13 mouse cellular contexts compared by ENCODE assay signal in the genomic region with DNA sequence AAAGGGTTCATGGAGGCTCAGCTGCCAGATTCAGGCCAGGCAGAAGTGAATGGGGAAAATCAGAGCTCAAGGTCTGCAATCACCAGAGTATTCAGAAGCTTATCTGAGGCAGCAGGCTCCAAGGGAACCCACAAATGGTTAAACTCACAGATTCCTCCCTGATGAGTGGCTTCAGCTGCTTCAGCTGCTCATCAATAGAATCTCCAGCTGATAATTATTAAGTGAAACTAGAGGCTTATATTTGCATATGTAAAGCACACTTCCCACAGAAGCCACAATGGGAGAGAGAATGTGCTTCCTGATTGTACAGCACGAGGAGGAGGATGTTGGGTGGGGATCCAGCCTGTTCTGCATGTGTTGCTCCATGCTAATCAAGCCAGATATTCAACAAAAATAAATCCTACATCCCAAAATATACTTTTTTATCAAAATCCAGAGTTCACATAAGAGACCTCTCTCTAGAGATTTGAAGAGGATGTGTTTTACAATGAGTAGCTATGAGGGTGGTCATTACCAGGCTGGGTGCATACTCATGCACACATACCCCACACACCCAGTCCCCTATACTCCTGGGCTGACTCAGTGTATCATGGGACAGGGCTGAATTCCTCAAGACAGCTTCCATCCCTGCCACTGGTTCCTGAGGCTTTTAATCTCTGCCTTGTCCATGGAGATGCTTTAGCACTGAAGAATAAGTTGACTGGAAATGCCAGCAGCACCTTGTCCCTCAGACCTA.
DNase-seq lines count a peak whose midpoint lies in the region; ATAC-seq and TF ChIP-seq lines count a peak whose summit lies in the region.
"Had no signal": no experiment of that assay in that cellular context is flagged by ENCODE, and none has a peak within 500 bp of the region (broad histone marks: within the 10 kb centered on the region; RNA-seq: fewer than 3 reads in every experiment).

No protein-coding gene starts in this region.

- H3K36me3 ChIP-seq in midbrain, embryonic 11.5 days (ENCODE audit: control insufficient read depth, insufficient read depth, low read length): no peaks in the 10 kb centered on the region
- H3K36me3 ChIP-seq in midbrain, embryonic 10.5 days: no peaks in the 10 kb centered on the region
- no peaks in the 10 kb centered on the region for H3K36me3 ChIP-seq in forebrain, embryonic 13.5 days (ENCODE audit: poor library complexity, severe bottlenecking)
- H3K36me3 ChIP-seq: liver, embryonic 15.5 days had no signal

- H3K9ac ChIP-seq in midbrain, embryonic 11.5 days (ENCODE audit: low read length): no peak overlapping the region
- H3K9ac ChIP-seq in forebrain, embryonic 13.5 days: no peak overlapping the region
- H3K9ac ChIP-seq: liver, embryonic 15.5 days had no signal

- no peaks in the 10 kb centered on the region for H3K27me3 ChIP-seq in midbrain, embryonic 11.5 days (ENCODE audit: control insufficient read depth, insufficient read depth, low read length)
- H3K27me3 ChIP-seq in midbrain, embryonic 10.5 days (ENCODE audit: low read depth, poor library complexity, severe bottlenecking): no peaks in the 10 kb centered on the region
- H3K27me3 ChIP-seq in forebrain, embryonic 13.5 days: no peaks in the 10 kb centered on the region
- H3K27me3 ChIP-seq: liver, embryonic 15.5 days had no signal

- no peak for DNase-seq in midbrain, embryonic 11.5 days (ENCODE audit: low spot score, missing footprints)
- DNase-seq in midbrain, embryonic 10.5 days (ENCODE audit: low spot score): no peak
- DNase-seq in layer of hippocampus, adult 2 months (ENCODE audit: low spot score in 2 of 2): peak; percentile 33 to 60
- DNase-seq in telencephalon, adult 2 months (ENCODE audit: low read depth, low spot score): peak; percentile 66
- no peak for DNase-seq in gastrocnemius, adult 18-20 months (ENCODE audit: low spot score)
- no peak for DNase-seq in T-cell, adult 2 months (ENCODE audit: low spot score)
- DNase-seq: adrenal gland, adult 2 months; kidney, postnatal 10 days; lung, postnatal 36 days; thymus, postnatal 4 days had no signal

- H3K4me3 ChIP-seq in midbrain, embryonic 11.5 days (ENCODE audit: low read depth, low read length): no peak overlapping the region
- no peak overlapping the region for H3K4me3 ChIP-seq in midbrain, embryonic 10.5 days
- H3K4me3 ChIP-seq in forebrain, embryonic 13.5 days: no peak overlapping the region
- H3K4me3 ChIP-seq in layer of hippocampus, adult 2 months: no peak overlapping the region
- H3K4me3 ChIP-seq: liver, embryonic 15.5 days had no signal

- H3K4me1 ChIP-seq in midbrain, embryonic 11.5 days (ENCODE audit: control insufficient read depth, insufficient read depth, low read length): no peaks in the 10 kb centered on the region
- H3K4me1 ChIP-seq in midbrain, embryonic 10.5 days: no peaks in the 10 kb centered on the region
- H3K4me1 ChIP-seq in forebrain, embryonic 13.5 days: peaks cover 18% of the 10 kb centered on the region
- H3K4me1 ChIP-seq: liver, embryonic 15.5 days had no signal

- no peak overlapping the region for H3K4me2 ChIP-seq in midbrain, embryonic 11.5 days
- H3K4me2 ChIP-seq in forebrain, embryonic 13.5 days: no peak overlapping the region
- H3K4me2 ChIP-seq: liver, embryonic 15.5 days had no signal

- no peak for TF ChIP-seq CTCF in layer of hippocampus, adult 2 months (conservative IDR thresholded peaks at IDR 0.05)

- ATAC-seq in midbrain, embryonic 11.5 days (ENCODE audit: low FRiP score): peak; percentile 58; the same call in 1 of the 2 replicates
- ATAC-seq in forebrain, embryonic 13.5 days: peak; percentile 92
- ATAC-seq: inflammation-experienced regulatory T-cells, adult 6 months had no signal

- WGBS in midbrain, embryonic 11.5 days: 16% methylated on average over 1 of the region's 1 CpGs
- WGBS in midbrain, embryonic 10.5 days: 39% methylated on average over 1 of the region's 1 CpGs
- 5% methylated on average over 1 of the region's 1 CpGs for WGBS in forebrain, embryonic 13.5 days

- no peak overlapping the region for H3K27ac ChIP-seq in midbrain, embryonic 11.5 days (ENCODE audit: low read depth, low read length)
- no peak overlapping the region for H3K27ac ChIP-seq in midbrain, embryonic 10.5 days (replicated peaks)
- H3K27ac ChIP-seq in forebrain, embryonic 13.5 days: peak overlapping the region; percentile 80
- peak overlapping the region; percentile 83 for H3K27ac ChIP-seq in layer of hippocampus, adult 2 months
- H3K27ac ChIP-seq: liver, embryonic 15.5 days had no signal

- no peaks in the 10 kb centered on the region for H3K9me3 ChIP-seq in midbrain, embryonic 11.5 days (ENCODE audit: control insufficient read depth, low read length)
- no peaks in the 10 kb centered on the region for H3K9me3 ChIP-seq in midbrain, embryonic 10.5 days (replicated peaks)
- H3K9me3 ChIP-seq in forebrain, embryonic 13.5 days (replicated peaks): no peaks in the 10 kb centered on the region
- H3K9me3 ChIP-seq: liver, embryonic 15.5 days had no signal

Comparison
In these comparisons a context has a peak if more than half of its experiments do, and no peak if none do; other contexts are left out.
1. DNase-seq: peak in layer of hippocampus, adult 2 months (2 of 2) and telencephalon, adult 2 months (single experiment); none in midbrain, embryonic 11.5 days (single experiment), midbrain, embryonic 10.5 days (single experiment), gastrocnemius, adult 18-20 months (single experiment) and T-cell, adult 2 months (single experiment).
2. H3K27ac ChIP-seq: peak in forebrain, embryonic 13.5 days (single experiment) and layer of hippocampus, adult 2 months (single experiment); none in midbrain, embryonic 11.5 days (single experiment) and midbrain, embryonic 10.5 days (single experiment).